Mouse (Mus musculus): Measurements from ENCODE around the gene Asz1. TPM values are rescaled to one million over a fixed set of nuclear protein-coding genes. Genes with fewer than 3 reads are reported as not detected.

Asz1 gene
- polyA plus RNA-seq, 1 experiment = not detected

GRCm38 (mm10) chr6:18043172-18043571 is 65.7 kb downstream of the Asz1 start:
- no peaks in the 10 kb centered on the region for H3K4me1 ChIP-seq (ENCODE audit: control insufficient read depth, insufficient read depth, low read length)
- TF ChIP-seq CTCF (conservative IDR thresholded peaks at IDR 0.05; ENCODE audit: insufficient read depth, insufficient read length, low read depth, low read length) (no peak), POLR2A (IDR thresholded peaks at IDR 0.05; ENCODE audit: low read depth, low read length) (no peak)
- 81% methylated on average over 5 of the region's 5 CpGs for WGBS

GRCm38 (mm10) chr6:18032271-18032670 is 76.6 kb downstream of the Asz1 start:
- TF ChIP-seq CTCF (conservative IDR thresholded peaks at IDR 0.05; ENCODE audit: insufficient read depth, insufficient read length, low read depth, low read length) (no peak), POLR2A (IDR thresholded peaks at IDR 0.05; ENCODE audit: low read depth, low read length) (no peak)
- H3K27ac ChIP-seq (ENCODE audit: insufficient read depth, low read depth, low read length) = no peak overlapping the region
- H3K4me1 ChIP-seq (ENCODE audit: control insufficient read depth, insufficient read depth, low read length) = no peaks in the 10 kb centered on the region
- H3K36me3 ChIP-seq (ENCODE audit: control insufficient read depth, insufficient read depth, low read length) = no peaks in the 10 kb centered on the region
- WGBS = 26% methylated on average over 6 of the region's 6 CpGs
- no peak overlapping the region for H3K4me3 ChIP-seq (ENCODE audit: insufficient read depth, low read depth, low read length)
- H3K27me3 ChIP-seq (replicated peaks; ENCODE audit: control insufficient read depth, insufficient read depth, low read length) = no peaks in the 10 kb centered on the region
- DNase-seq = no peak

More at GRCm38 (mm10) chr6:18043172-18043571, 65.7 kb downstream of the Asz1 start:
- Histone ChIP-seq H3K4me3 (ENCODE audit: insufficient read depth, low read depth, low read length) (no peak overlapping the region), H3K36me3 (ENCODE audit: control insufficient read depth, insufficient read depth, low read length) (no peaks in the 10 kb centered on the region), H3K27me3 (replicated peaks; ENCODE audit: control insufficient read depth, insufficient read depth, low read length) (no peaks in the 10 kb centered on the region), H3K27ac (ENCODE audit: insufficient read depth, low read depth, low read length) (no peak overlapping the region)
- DNase-seq = no peak

DNA sequence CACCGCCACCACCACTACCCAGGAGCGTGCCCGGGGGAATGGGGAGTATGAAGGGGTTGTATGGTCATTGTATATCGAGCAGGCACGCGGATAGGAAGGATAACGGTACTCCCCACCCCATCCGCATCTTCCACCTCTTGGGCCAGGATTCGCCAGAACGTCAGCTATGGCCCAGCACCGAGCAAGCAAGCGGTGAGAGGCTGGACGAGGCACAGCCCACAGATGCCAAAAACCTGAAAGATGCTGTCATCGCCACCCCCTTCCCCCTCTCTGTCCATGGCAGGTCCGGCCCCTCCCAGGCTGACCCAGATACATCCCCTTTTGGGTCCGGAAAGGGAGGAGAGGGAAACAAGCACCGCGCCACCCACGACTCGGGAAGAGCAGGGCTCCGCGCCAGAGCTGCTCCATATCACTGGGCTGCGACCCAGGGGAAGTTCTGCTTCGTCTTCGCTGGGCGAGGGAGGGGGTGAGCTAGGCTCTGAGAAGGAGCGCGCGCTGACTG is 77.3 kb downstream of the Asz1 start:
- H3K4me1 ChIP-seq (ENCODE audit: control insufficient read depth, insufficient read depth, low read length) = no peaks in the 10 kb centered on the region
- peak; percentile 75 for DNase-seq
- no peak overlapping the region for H3K27ac ChIP-seq (ENCODE audit: insufficient read depth, low read depth, low read length)
- no peaks in the 10 kb centered on the region for H3K36me3 ChIP-seq (ENCODE audit: control insufficient read depth, insufficient read depth, low read length)
- no peak for TF ChIP-seq POLR2A (IDR thresholded peaks at IDR 0.05; ENCODE audit: low read depth, low read length)
- no peak for TF ChIP-seq CTCF (conservative IDR thresholded peaks at IDR 0.05; ENCODE audit: insufficient read depth, insufficient read length, low read depth, low read length)
- H3K4me3 ChIP-seq (ENCODE audit: insufficient read depth, low read depth, low read length) = peak overlapping the region; percentile 35
- H3K27me3 ChIP-seq (replicated peaks; ENCODE audit: control insufficient read depth, insufficient read depth, low read length) = no peaks in the 10 kb centered on the region
- WGBS = under 1% methylated on average over 29 of the region's 29 CpGs

- Histone ChIP-seq H3K4me1 (ENCODE audit: control insufficient read depth, insufficient read depth, low read length) (no peaks in the 10 kb centered on the region), H3K4me3 (ENCODE audit: insufficient read depth, low read depth, low read length) (peak overlapping the region; percentile 35; the same call in 1 of the 2 replicates), H3K27me3 (replicated peaks; ENCODE audit: control insufficient read depth, insufficient read depth, low read length) (no peaks in the 10 kb centered on the region), H3K36me3 (ENCODE audit: control insufficient read depth, insufficient read depth, low read length) (no peaks in the 10 kb centered on the region), H3K27ac (ENCODE audit: insufficient read depth, low read depth, low read length) (no peak overlapping the region)
- 10% methylated on average over 12 of the region's 12 CpGs for WGBS
- no peak for DNase-seq
- TF ChIP-seq POLR2A (IDR thresholded peaks at IDR 0.05; ENCODE audit: low read depth, low read length) = no peak
- TF ChIP-seq CTCF (conservative IDR thresholded peaks at IDR 0.05; ENCODE audit: insufficient read depth, insufficient read length, low read depth, low read length) = no peak
Measured at GRCm38 (mm10) chr6:18030868-18031508, 77.9 kb downstream of the Asz1 start.

GRCm38 (mm10) chr6:18029746-18030656 is 78.9 kb downstream of the Asz1 start, which contains the start of gene Wnt2:
Gene Wnt2 (minus strand): TSS chr6:18030585.
- WGBS = 1% methylated on average over 47 of the region's 47 CpGs
- H3K27ac ChIP-seq (ENCODE audit: insufficient read depth, low read depth, low read length) = no peak within 1 kb of the TSS
- peak within 1 kb of the TSS; percentile 35; the same call in 1 of the 2 replicates for H3K4me3 ChIP-seq (ENCODE audit: insufficient read depth, low read depth, low read length)
- no peak for TF ChIP-seq POLR2A (IDR thresholded peaks at IDR 0.05; ENCODE audit: low read depth, low read length)
- no peaks in the 10 kb centered on the region for H3K27me3 ChIP-seq (replicated peaks; ENCODE audit: control insufficient read depth, insufficient read depth, low read length)
- H3K4me1 ChIP-seq (ENCODE audit: control insufficient read depth, insufficient read depth, low read length) = no peaks in the 10 kb centered on the region
- peak; percentile 10 for DNase-seq
- no peaks in the 10 kb centered on the region for H3K36me3 ChIP-seq (ENCODE audit: control insufficient read depth, insufficient read depth, low read length)

GRCm38 (mm10) chr6:18024133-18024794 is 84.6 kb downstream of the Asz1 start:
- WGBS = 51% methylated on average over 8 of the region's 8 CpGs
- H3K27ac ChIP-seq (ENCODE audit: insufficient read depth, low read depth, low read length) = no peak overlapping the region
- no peak for DNase-seq
- H3K36me3 ChIP-seq (ENCODE audit: control insufficient read depth, insufficient read depth, low read length) = no peaks in the 10 kb centered on the region
- H3K27me3 ChIP-seq (replicated peaks; ENCODE audit: control insufficient read depth, insufficient read depth, low read length) = no peaks in the 10 kb centered on the region; the same call in 1 of the 2 replicates
- TF ChIP-seq CTCF (conservative IDR thresholded peaks at IDR 0.05; ENCODE audit: insufficient read depth, insufficient read length, low read depth, low read length) (no peak), POLR2A (IDR thresholded peaks at IDR 0.05; ENCODE audit: low read depth, low read length) (no peak)
- H3K4me1 ChIP-seq (ENCODE audit: control insufficient read depth, insufficient read depth, low read length) = no peaks in the 10 kb centered on the region
- no peak overlapping the region for H3K4me3 ChIP-seq (ENCODE audit: insufficient read depth, low read depth, low read length)
